Mouse (Mus musculus) myocyte (in vitro differentiated cells): ENCODE measurements around the gene Cbwd1. TPM values are rescaled to one million over a fixed set of nuclear protein-coding genes. Genes with fewer than 3 reads are reported as not detected.

ENCODE experiments used
- H3K27me3 ChIP-seq: one replicate; pipeline ENCODE4 v1.6.1; 2011; ENCODE audit not compliant: control insufficient read depth, insufficient read depth, insufficient read length
- H3K36me3 ChIP-seq: one replicate; pipeline ENCODE4 v1.6.1; 2011; ENCODE audit not compliant: control insufficient read depth, insufficient read depth
- H3K4me2 ChIP-seq: one replicate; pipeline ENCODE4 v1.6.1; 2011; ENCODE audit warnings: low read depth, control low read depth
- H3K4me3 ChIP-seq: one replicate; pipeline ENCODE4 v1.5.1; 2011; ENCODE audit warnings: mild to moderate bottlenecking, control low read depth, moderate library complexity
- H3K79me2 ChIP-seq: one replicate; pipeline ENCODE4 v1.6.1; 2011; ENCODE audit not compliant: control insufficient read depth, insufficient read depth
- H3ac ChIP-seq: one replicate; pipeline ENCODE4 v1.6.1; 2011; ENCODE audit not compliant: control insufficient read depth, insufficient read length
- CEBPB ChIP-seq: IDR thresholded peaks from 2 replicates; pipeline ENCODE4 v1.6.1; 2011; ENCODE audit warnings: mild to moderate bottlenecking, moderate library complexity; ENCODE audit not compliant: poor library complexity, insufficient read depth, severe bottlenecking
- E2F4 ChIP-seq: IDR thresholded peaks from one replicate; pipeline ENCODE4 v1.6.1; 2011; ENCODE audit warnings: mild to moderate bottlenecking, control low read depth, moderate library complexity; ENCODE audit not compliant: insufficient read depth
- MAX ChIP-seq: IDR thresholded peaks from one replicate; pipeline ENCODE4 v1.6.1; 2011; ENCODE audit warnings: low read depth, mild to moderate bottlenecking, control low read depth
- MYOD1 ChIP-seq, 3 experiments: IDR thresholded peaks; one replicate each; pipeline ENCODE4 v1.6.1; 2011; ENCODE audit warnings: control low read depth in 2 of 3, low read depth in 2 of 3, mild to moderate bottlenecking in 2 of 3, moderate library complexity in 1 of 3; ENCODE audit not compliant: insufficient read length in 2 of 3, control insufficient read depth in 1 of 3
- MYOG ChIP-seq, 3 experiments: IDR thresholded peaks; one replicate each; pipeline ENCODE4 v1.6.1; 2011; ENCODE audit warnings: control low read depth in 2 of 3, low read depth in 2 of 3, mild to moderate bottlenecking in 2 of 3; ENCODE audit not compliant: insufficient read length in 2 of 3, control insufficient read depth in 1 of 3, insufficient read depth in 1 of 3
- POLR2A ChIP-seq: IDR thresholded peaks from one replicate; pipeline ENCODE4 v1.6.1; 2011; ENCODE audit warnings: low read depth, mild to moderate bottlenecking, control low read depth, moderate library complexity; ENCODE audit not compliant: insufficient read length
- POLR2AphosphoS2 ChIP-seq: IDR thresholded peaks from one replicate; pipeline ENCODE4 v1.6.1; 2011; ENCODE audit warnings: low read depth, control low read depth; ENCODE audit not compliant: insufficient read length
- REST ChIP-seq: IDR thresholded peaks from one replicate; pipeline ENCODE4 v1.6.1; 2011; ENCODE audit warnings: mild to moderate bottlenecking, control low read depth, moderate library complexity; ENCODE audit not compliant: insufficient read depth, insufficient read length
- SRF ChIP-seq: IDR thresholded peaks from one replicate; pipeline ENCODE4 v1.6.1; 2011; ENCODE audit warnings: low read depth; ENCODE audit not compliant: control insufficient read depth, insufficient read length
- TCF12 ChIP-seq: IDR thresholded peaks from one replicate; pipeline ENCODE4 v1.6.1; 2011; ENCODE audit warnings: mild to moderate bottlenecking, control low read depth; ENCODE audit not compliant: poor library complexity, insufficient read depth, severe bottlenecking
- TCF3 ChIP-seq: IDR thresholded peaks from one replicate; pipeline ENCODE4 v1.6.1; 2011; ENCODE audit warnings: low read depth, control low read depth; ENCODE audit not compliant: insufficient read length
- USF1 ChIP-seq: IDR thresholded peaks from one replicate; pipeline ENCODE4 v1.6.1; 2011; ENCODE audit warnings: low read depth, mild to moderate bottlenecking, control low read depth, moderate library complexity
- polyA plus RNA-seq: library from polyadenylated mRNA; unstranded; fragments of >200 nt; fragmentation: generic; extraction: Trizol; gene quantifications from one replicate; pipeline ENCODE4 v1.2.1, GENCODE M21; 2012; ENCODE audit warnings: missing spikeins

Gene Cbwd1
- polyA plus RNA-seq, 1 experiment = 9.8 TPM

DNA sequence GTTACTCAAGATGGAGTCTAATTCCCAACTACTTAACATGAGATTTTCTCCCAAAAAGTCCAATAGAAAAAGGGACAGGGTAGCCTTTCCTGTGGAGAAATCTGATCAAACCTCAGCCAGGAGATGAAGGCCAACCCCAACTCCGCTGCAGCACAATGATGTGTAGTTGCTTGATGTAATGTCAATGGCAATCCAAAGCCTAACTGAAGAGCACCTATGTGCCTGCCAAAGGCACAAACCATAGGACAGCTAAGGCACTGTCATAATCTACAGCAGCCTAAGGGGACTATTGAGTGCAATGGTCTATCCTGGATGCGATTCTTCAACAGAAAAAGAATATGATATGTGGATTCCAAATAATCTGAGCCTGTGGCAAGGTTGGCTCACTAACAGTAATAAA lies 58.6 kb downstream of the Cbwd1 start:
- no peak overlapping the region for H3K4me2 ChIP-seq
- H3K27me3 ChIP-seq = peaks cover 22% of the 10 kb centered on the region
- no peak overlapping the region for H3K4me3 ChIP-seq
- H3K79me2 ChIP-seq = no peaks in the 10 kb centered on the region
- TF ChIP-seq SRF (no peak), MYOD1 (IDR thresholded peaks at IDR 0.05; ENCODE audit: control insufficient read depth in 1 of 3, insufficient read length in 2 of 3, low read depth in 2 of 3) (no peak), CEBPB (no peak), REST (no peak), MYOG (IDR thresholded peaks at IDR 0.05; ENCODE audit: control insufficient read depth in 1 of 3, insufficient read depth in 1 of 3, insufficient read length in 2 of 3, low read depth in 2 of 3) (no peak), E2F4 (no peak), MAX (no peak), TCF12 (no peak), POLR2AphosphoS2 (no peak), TCF3 (no peak), POLR2A (no peak), USF1 (no peak)
- no peaks in the 10 kb centered on the region for H3K36me3 ChIP-seq
- no peak overlapping the region for H3ac ChIP-seq

- TF ChIP-seq CEBPB (no peak), POLR2AphosphoS2 (no peak), REST (no peak), USF1 (no peak)
- no peaks in the 10 kb centered on the region for H3K79me2 ChIP-seq
- no peaks in the 10 kb centered on the region for H3K36me3 ChIP-seq
- no peak overlapping the region for H3K4me3 ChIP-seq
- no peak overlapping the region for H3K4me2 ChIP-seq
- peaks cover 28% of the 10 kb centered on the region for H3K27me3 ChIP-seq
- H3ac ChIP-seq = no peak overlapping the region
Observed at GRCm38 (mm10) chr19:24902256-24902655, 59.2 kb downstream of the Cbwd1 start.

DNA sequence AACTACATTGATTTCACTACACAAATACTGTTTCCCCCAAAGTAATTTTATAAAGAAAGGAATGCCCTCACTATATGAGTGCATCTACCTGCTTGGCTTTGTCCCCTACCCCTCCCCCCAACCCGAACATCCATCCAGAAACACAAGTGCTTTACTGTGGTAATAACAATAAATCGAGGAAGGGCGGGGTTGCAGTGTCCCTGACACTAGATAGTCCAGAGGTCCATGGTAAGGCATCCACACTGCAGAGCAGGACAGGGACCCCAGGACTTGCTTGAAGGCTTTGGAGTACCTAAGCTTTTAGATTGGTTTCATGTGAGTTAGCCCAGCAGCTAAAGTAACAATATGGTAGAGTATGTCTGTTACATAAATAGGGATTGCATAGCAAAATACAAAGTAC lies 59.7 kb downstream of the Cbwd1 start:
- no peak for TF ChIP-seq POLR2A
- TF ChIP-seq MYOG (IDR thresholded peaks at IDR 0.05; ENCODE audit: control insufficient read depth in 1 of 3, insufficient read depth in 1 of 3, insufficient read length in 2 of 3, low read depth in 2 of 3) = no peak
- no peak for TF ChIP-seq E2F4
- no peak for TF ChIP-seq TCF12
- no peak for TF ChIP-seq SRF
- TF ChIP-seq CEBPB = no peak
- no peak for TF ChIP-seq TCF3
- TF ChIP-seq MAX = no peak
- TF ChIP-seq REST = no peak
- TF ChIP-seq USF1 = no peak
- no peak for TF ChIP-seq MYOD1 (IDR thresholded peaks at IDR 0.05; ENCODE audit: control insufficient read depth in 1 of 3, insufficient read length in 2 of 3, low read depth in 2 of 3)
- TF ChIP-seq POLR2AphosphoS2 = no peak
- Histone ChIP-seq H3K27me3 (peaks cover 32% of the 10 kb centered on the region), H3K4me3 (no peak overlapping the region), H3K79me2 (no peaks in the 10 kb centered on the region), H3K36me3 (no peaks in the 10 kb centered on the region), H3K4me2 (no peak overlapping the region), H3ac (no peak overlapping the region)

- Histone ChIP-seq H3K27me3 (peaks cover 32% of the 10 kb centered on the region), H3K36me3 (no peaks in the 10 kb centered on the region), H3K4me2 (no peak within 1 kb of the TSS), H3ac (no peak within 1 kb of the TSS), H3K79me2 (no peaks in the 10 kb centered on the region), H3K4me3 (no peak within 1 kb of the TSS)
- no peak for TF ChIP-seq E2F4
- no peak for TF ChIP-seq TCF3
- TF ChIP-seq CEBPB = no peak
- TF ChIP-seq MAX = no peak
- no peak for TF ChIP-seq MYOG (IDR thresholded peaks at IDR 0.05; ENCODE audit: control insufficient read depth in 1 of 3, insufficient read depth in 1 of 3, insufficient read length in 2 of 3, low read depth in 2 of 3)
- no peak for TF ChIP-seq REST
- TF ChIP-seq SRF = no peak
Observed at GRCm38 (mm10) chr19:24900581-24901220, 60.7 kb downstream of the Cbwd1 start, which contains the start of gene Foxd4. Gene Foxd4 (minus strand): TSS chr19:24901197.
